Mouse (Mus musculus): ENCODE data around the gene Gbx1. TPM values are rescaled to one million over a fixed set of nuclear protein-coding genes. Genes with fewer than 3 reads are reported as not detected.
A peak's percentile ranks its signal among the peaks of the same experiment; 100 is the strongest.
"Not testable (repeated sequence)": the region's sequence is repeated elsewhere in the genome, so short reads cannot be mapped to it uniquely, and the experiment has no call there.

The Gbx1 gene
- polyA plus RNA-seq (2011; ENCODE audit: insufficient read depth, insufficient read length, low replicate concordance, missing spikeins): not detected in 2 replicates

GRCm38 (mm10) chr5:24526889-24527230, at the start of gene Gbx1:
Gene Gbx1 (minus strand): TSS chr5:24527202.
- Histone ChIP-seq H3K4me1 (ENCODE audit: control insufficient read depth, insufficient read depth, low read length) (no peaks in the 10 kb centered on the region), H3K4me3 (replicated peaks; ENCODE audit: control insufficient read depth, low read depth, low read length) (no peak within 1 kb of the TSS), H3K27ac (ENCODE audit: control insufficient read depth, insufficient read depth, low read depth, low read length, poor library complexity) (no peak within 1 kb of the TSS)
- no peak for TF ChIP-seq POLR2A (IDR thresholded peaks at IDR 0.05; ENCODE audit: borderline replicate concordance, control insufficient read depth, low read depth, low read length)
- under 1% methylated on average over 43 of the region's 49 CpGs for WGBS

- TF ChIP-seq POLR2A (IDR thresholded peaks at IDR 0.05; ENCODE audit: borderline replicate concordance, control insufficient read depth, low read depth, low read length) (no peak), CTCF (IDR thresholded peaks at IDR 0.05; ENCODE audit: control insufficient read depth, insufficient read depth, low read length) (no peak)
- WGBS: under 1% methylated on average over 32 of the region's 32 CpGs
- H3K27ac ChIP-seq (ENCODE audit: control insufficient read depth, insufficient read depth, low read depth, low read length, poor library complexity): peak overlapping the region; percentile 16; the same call in 1 of the 2 replicates
- peak overlapping the region; percentile 78 for H3K4me3 ChIP-seq (replicated peaks; ENCODE audit: control insufficient read depth, low read depth, low read length)
- no peaks in the 10 kb centered on the region; the same call in 1 of the 2 replicates for H3K4me1 ChIP-seq (ENCODE audit: control insufficient read depth, insufficient read depth, low read length)
These were observed 49.8 kb upstream of the Gbx1 start for GRCm38 (mm10) chr5:24576801-24577182.

GRCm38 (mm10) chr5:24575948-24576347, 48.9 kb upstream of the Gbx1 start:
- WGBS: 88% methylated on average over 1 of the region's 1 CpGs
- TF ChIP-seq CTCF (IDR thresholded peaks at IDR 0.05; ENCODE audit: control insufficient read depth, insufficient read depth, low read length) (no peak), POLR2A (IDR thresholded peaks at IDR 0.05; ENCODE audit: borderline replicate concordance, control insufficient read depth, low read depth, low read length) (no peak)
- no peak overlapping the region for H3K4me3 ChIP-seq (replicated peaks; ENCODE audit: control insufficient read depth, low read depth, low read length)
- H3K27ac ChIP-seq (ENCODE audit: control insufficient read depth, insufficient read depth, low read depth, low read length, poor library complexity): no peak overlapping the region
- no peaks in the 10 kb centered on the region; the same call in 1 of the 2 replicates for H3K4me1 ChIP-seq (ENCODE audit: control insufficient read depth, insufficient read depth, low read length)

GRCm38 (mm10) chr5:24556709-24557108, 29.7 kb upstream of the Gbx1 start, which contains the start of gene 4931409K22Rik:
Gene 4931409K22Rik (minus strand): TSS chr5:24556809.
- H3K4me1 ChIP-seq (ENCODE audit: control insufficient read depth, insufficient read depth, low read length): no peaks in the 10 kb centered on the region
- no peak within 1 kb of the TSS for H3K27ac ChIP-seq (ENCODE audit: control insufficient read depth, insufficient read depth, low read depth, low read length, poor library complexity)
- TF ChIP-seq POLR2A (IDR thresholded peaks at IDR 0.05; ENCODE audit: borderline replicate concordance, control insufficient read depth, low read depth, low read length): no peak
- TF ChIP-seq CTCF (IDR thresholded peaks at IDR 0.05; ENCODE audit: control insufficient read depth, insufficient read depth, low read length): no peak
- 72% methylated on average over 2 of the region's 2 CpGs for WGBS
- no peak within 1 kb of the TSS for H3K4me3 ChIP-seq (replicated peaks; ENCODE audit: control insufficient read depth, low read depth, low read length)

GRCm38 (mm10) chr5:24555335-24555734, 28.3 kb upstream of the Gbx1 start:
- not testable (repeated sequence) for H3K27ac ChIP-seq (ENCODE audit: control insufficient read depth, insufficient read depth, low read depth, low read length, poor library complexity); H3K4me3 ChIP-seq (replicated peaks; ENCODE audit: control insufficient read depth, low read depth, low read length); H3K4me1 ChIP-seq (ENCODE audit: control insufficient read depth, insufficient read depth, low read length)
- 88% methylated on average over 7 of the region's 7 CpGs for WGBS

- TF ChIP-seq CTCF (IDR thresholded peaks at IDR 0.05; ENCODE audit: control insufficient read depth, insufficient read depth, low read length) (no peak), POLR2A (IDR thresholded peaks at IDR 0.05; ENCODE audit: borderline replicate concordance, control insufficient read depth, low read depth, low read length) (no peak)
- WGBS: 66% methylated on average over 5 of the region's 5 CpGs
- H3K27ac ChIP-seq (ENCODE audit: control insufficient read depth, insufficient read depth, low read depth, low read length, poor library complexity): no peak overlapping the region
- no peak overlapping the region for H3K4me3 ChIP-seq (replicated peaks; ENCODE audit: control insufficient read depth, low read depth, low read length)
- H3K4me1 ChIP-seq (ENCODE audit: control insufficient read depth, insufficient read depth, low read length): no peaks in the 10 kb centered on the region
These were observed 26.7 kb upstream of the Gbx1 start for GRCm38 (mm10) chr5:24553621-24554244.

GRCm38 (mm10) chr5:24551317-24551688, 24.3 kb upstream of the Gbx1 start:
- 53% methylated on average over 2 of the region's 2 CpGs for WGBS
- Histone ChIP-seq H3K27ac (ENCODE audit: control insufficient read depth, insufficient read depth, low read depth, low read length, poor library complexity) (no peak overlapping the region), H3K4me1 (ENCODE audit: control insufficient read depth, insufficient read depth, low read length) (no peaks in the 10 kb centered on the region), H3K4me3 (replicated peaks; ENCODE audit: control insufficient read depth, low read depth, low read length) (no peak overlapping the region)
- no peak for TF ChIP-seq CTCF (IDR thresholded peaks at IDR 0.05; ENCODE audit: control insufficient read depth, insufficient read depth, low read length)
- TF ChIP-seq POLR2A (IDR thresholded peaks at IDR 0.05; ENCODE audit: borderline replicate concordance, control insufficient read depth, low read depth, low read length): no peak

GRCm38 (mm10) chr5:24550598-24551316, 23.8 kb upstream of the Gbx1 start:
- TF ChIP-seq POLR2A (IDR thresholded peaks at IDR 0.05; ENCODE audit: borderline replicate concordance, control insufficient read depth, low read depth, low read length): no peak
- TF ChIP-seq CTCF (IDR thresholded peaks at IDR 0.05; ENCODE audit: control insufficient read depth, insufficient read depth, low read length): no peak
- H3K4me1 ChIP-seq (ENCODE audit: control insufficient read depth, insufficient read depth, low read length): no peaks in the 10 kb centered on the region
- H3K4me3 ChIP-seq (replicated peaks; ENCODE audit: control insufficient read depth, low read depth, low read length): no peak overlapping the region
- no peak overlapping the region for H3K27ac ChIP-seq (ENCODE audit: control insufficient read depth, insufficient read depth, low read depth, low read length, poor library complexity)
- WGBS: 25% methylated on average over 26 of the region's 26 CpGs

All from bone marrow, adult 2 months (tissue).